Mouse (Mus musculus) ovary, postnatal 14 days (tissue): Measurements from ENCODE around the gene Zfp217.
"Not testable (repeated sequence)": the region's sequence is repeated elsewhere in the genome, so short reads cannot be mapped to it uniquely, and the experiment has no call there.

ENCODE experiments used
- DNase-seq: peaks from one replicate; pipeline ENCODE4 v3.0.0; 2022; ENCODE audit warnings: low spot score

Zfp217 gene

DNA sequence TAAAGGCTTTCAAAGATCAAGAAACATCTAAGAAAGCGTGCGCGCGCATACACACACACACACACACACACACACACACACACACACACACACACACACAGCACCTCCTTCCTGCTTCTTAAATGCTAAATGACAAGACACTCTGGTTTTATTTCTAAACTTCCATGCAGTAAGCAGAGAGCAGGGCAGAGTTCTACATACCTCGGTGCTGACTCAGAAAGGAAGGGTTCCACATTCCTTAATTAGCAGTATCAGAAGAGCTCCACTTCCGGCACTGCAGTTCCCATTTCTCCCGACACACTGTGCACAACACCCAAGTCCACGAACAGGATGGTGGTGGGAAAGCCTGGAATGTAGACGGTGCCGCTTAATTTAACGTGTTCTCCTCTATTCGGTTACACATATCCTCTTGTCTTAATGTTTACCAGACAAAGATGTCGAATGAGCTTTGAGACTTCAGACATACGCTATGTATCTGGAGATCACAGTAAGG is at the start of gene Zfp217:
Gene Zfp217 (minus strand): TSS at position 443 of the 493 bp plus-strand sequence.
- DNase-seq, result no peak

DNA sequence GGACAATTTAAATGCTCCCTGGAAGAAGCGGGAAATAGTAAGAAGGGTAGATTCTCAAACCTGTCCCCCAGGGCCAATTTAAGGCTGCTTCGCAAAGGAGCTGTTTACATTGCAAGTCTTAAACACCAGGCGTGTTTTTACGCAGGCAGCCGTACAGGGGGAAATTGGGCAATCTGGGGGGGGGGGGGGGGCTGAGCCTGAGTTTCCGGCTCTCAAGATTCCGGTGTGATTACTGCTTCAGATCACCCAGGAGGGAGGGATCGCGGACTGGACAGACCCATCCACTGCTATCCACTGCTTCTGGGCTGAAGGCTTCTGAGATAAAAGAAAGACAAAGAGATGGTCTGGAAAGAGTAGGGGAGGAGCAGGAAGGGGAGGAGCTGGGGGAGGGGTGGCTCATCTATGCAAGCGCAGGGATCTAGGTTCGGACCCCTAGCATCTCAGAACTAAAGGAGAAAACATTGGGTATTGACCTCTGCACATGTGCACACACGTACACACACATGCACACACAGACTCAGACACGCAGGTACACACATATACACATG is 47.7 kb upstream of the Zfp217 start:
- DNase-seq, result no peak

DNA sequence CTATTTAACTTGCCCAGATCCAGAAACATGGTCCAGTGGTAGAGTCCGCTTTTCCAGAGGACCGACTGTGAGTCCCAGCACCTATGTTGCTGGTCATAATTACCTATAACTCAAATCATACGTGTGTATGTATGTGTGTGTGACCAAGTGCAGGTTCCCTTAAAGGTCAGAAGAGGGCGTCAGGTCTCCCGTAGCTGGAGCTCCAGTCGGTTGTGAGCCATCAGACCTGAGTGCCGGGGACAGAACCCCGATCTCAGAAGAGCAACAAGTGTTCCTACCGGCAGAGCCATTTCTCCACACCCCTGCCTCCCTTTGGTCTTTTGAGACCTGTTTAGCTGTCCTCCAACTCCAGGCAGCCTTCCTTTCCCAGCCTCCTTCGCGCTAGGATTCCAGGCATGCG is 46.9 kb upstream of the Zfp217 start:
- DNase-seq, result no peak

DNA sequence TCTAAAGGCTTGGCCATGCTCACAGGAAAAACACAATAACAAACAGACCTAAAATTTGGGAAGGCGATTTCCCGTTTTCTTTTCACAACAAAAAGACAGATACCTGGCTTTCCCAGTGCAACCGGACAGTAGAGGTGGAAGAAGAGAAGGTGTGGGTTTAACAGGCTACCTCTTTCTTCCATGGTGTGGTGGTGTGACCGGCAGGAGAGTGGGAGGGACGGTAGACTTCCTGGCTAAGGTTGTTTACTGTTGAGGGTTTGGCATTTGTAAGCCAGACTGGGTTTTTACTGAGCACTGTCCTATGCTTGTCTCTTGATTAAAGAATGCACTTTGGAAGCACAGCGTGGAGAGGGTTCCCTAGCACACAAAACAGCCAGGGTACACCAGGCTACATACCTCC is 45.9 kb upstream of the Zfp217 start:
- no peak for DNase-seq

DNA sequence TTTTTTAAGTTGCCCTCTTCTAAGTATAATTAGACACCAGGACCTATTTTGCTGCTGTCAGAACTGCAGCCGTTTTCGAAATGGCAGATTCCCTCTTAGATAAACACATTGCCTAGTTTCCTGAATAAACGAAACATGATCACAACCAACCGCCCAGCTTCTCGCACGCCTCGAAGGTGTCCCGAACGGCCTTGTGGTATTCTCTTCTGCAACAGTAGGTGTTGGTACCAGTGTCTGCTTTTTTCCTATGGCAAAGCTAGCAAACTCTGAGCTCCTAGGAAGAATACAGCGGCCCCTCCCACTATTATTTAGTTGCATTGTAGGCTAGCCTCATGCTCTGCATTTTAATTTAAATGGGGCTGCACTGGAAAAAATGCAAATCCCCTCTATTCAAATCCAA is 45.3 kb upstream of the Zfp217 start:
- DNase-seq, result no peak

DNA sequence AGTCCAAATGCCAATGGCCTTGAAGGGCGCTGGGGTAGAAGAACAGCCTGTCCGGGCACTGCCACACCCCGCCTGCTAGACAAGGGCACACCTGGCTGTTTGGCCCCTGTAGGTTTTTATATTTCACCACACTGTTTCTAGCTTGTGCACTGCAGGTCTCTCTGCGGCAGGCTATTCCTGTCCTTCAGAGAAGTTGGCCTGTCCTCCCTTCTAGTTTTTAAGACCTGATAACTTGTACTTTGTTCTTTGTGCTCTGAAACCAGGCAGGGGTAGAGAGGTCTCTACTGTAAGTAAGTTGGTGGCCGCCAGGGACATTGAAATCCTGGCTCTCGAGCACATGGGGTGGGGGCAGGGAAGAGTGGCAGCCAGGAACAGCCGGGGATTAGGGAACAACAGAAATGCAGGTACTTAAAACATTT is 44.8 kb upstream of the Zfp217 start:
- DNase-seq, result no peak

DNA sequence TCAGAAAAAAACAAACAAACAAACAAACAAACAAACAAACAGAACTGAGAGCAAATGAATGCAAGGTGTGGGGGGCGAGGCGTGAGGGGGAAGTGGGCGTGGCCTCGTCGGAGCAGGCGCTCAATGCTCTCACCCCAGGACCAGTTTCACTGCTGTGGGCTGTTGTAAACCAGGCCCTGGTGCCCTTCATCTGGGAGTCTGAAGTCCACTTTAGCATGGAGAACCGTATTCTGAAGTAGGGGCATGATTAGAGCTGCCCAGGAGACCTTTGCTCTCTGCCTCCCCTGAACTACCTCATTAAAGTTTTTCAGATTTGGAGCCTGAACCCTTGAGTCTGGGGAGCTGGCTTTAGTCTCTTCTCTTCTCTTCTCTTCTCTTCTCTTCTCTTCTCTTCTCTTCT is 40.8 kb upstream of the Zfp217 start:
- no peak for DNase-seq

DNA sequence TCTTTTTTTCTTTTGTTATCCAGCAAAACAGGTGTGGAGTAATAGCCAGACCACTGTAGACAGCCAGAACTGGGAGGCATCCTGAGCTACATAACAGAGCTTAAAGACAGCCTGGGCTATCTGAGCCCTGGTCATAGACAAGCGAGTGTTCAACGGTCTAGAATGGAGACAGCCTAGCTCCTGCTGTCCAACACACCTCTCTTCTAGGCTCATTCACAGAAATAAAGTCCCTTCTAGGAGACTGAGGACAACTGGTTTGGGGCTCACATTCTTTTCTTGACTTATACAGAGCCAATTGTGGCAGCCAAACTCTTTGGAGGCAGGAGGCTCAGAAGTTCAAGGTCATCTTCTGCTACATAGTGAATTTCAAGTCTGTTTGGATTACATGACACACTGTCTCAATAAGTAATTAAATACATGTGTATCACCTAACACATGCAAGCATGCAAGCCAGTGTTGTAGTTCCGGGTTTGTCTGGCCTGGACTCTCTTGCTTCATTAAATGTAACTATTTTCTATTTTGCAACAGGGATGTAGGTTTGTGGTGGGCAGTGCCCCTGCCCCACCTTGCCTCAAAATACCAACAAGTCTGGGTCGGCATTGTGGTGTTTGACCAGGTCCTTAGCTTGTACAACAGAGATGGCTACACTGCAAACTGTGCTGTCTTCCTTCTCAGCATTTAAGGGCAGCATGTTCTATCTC is 37.4 kb upstream of the Zfp217 start:
- no peak for DNase-seq

DNA sequence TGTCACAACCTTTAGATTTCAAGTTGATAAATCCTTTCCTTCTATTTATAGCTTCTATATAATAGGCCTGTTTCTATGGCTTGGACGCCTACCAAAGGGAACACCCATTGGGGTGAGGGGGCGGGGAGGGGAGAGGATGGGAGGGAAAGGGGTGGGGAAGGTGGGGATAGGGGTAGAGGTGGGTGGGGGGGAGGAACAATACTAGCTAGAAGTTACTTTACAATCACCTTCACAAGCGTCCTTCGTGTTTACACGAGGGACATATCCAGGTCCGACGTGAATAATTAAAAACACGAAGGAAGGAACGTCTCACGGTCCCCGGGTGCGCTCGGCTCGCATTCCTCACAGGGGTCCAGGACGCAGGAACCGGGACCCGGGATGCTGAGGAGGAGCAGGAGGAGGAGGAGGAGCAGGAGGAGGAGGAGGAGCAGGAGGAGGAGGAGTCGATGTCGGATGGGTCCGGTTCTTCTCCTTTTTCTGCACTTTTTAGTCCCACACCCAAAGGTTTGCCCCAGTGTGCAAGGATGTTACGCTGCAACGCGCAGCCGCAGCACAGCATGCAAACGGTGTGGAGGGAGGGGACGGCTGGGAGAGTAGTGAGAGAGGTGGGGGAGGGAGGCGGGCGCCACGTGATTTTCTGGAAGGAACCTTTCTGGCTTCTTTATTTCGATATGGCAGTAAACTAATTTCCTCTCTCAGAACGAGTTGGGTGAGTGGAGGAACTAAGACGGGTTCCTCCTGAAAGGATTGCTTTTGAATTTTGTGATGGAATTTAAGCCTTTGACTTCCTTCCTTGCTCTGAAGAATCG is 36.5 kb upstream of the Zfp217 start:
- no peak for DNase-seq

DNA sequence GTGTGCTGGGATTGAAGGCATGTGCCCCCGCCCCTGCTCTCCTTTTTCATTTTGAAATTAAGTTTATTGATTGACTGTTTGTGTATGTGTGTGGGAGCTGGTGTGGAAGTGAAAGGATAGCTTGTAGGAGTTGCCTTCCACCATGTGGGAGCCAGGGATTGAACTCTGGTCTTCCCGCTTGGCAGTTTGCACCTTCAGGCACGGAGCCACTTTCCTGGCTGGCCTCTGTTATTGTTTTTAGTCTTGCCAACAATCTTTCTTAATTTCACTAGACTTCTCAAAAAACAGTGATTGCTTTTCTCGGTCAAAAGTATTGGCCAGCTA is 35.9 kb upstream of the Zfp217 start:
- DNase-seq, result no peak

DNA sequence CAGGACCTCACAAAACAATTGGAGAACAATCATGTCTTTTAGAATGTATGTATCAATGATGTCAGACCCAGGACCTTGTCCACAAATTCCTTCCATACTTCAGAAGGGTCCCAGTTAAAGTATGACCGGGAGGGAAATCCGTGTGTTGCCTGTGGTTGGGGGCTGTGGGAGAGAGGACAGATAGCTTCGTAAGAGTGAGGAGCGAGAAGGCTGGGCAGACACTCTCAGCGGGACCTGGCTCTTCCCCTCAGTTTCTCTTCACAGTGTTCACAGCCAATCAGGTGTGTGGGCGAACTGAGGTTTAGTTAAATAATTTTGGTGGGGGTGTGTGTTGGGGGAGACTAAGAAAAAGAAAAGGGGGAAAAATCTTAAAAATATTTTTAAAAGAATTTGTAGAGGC is 34.0 kb upstream of the Zfp217 start:
- DNase-seq, result no peak

DNA sequence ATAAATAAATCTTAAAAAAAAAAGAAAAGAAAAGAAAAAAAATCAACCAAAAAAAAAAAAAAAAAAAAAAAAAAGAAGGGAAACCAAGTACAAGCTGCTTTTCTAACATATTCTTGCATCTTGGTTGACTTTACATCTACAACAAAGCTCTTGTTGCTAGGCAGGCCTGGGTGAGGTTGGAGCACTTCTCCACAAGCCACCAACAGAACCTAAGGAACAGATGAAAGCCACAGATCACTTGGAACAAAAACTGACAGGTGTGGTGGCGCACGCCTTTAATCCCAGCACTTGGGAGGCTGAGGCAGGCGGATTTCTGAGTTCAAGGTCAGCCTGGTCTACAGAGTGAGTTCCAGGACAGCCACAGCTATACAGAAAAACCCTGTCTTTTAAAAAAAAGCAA is 32.9 kb upstream of the Zfp217 start:
- not testable (repeated sequence) for DNase-seq

DNA sequence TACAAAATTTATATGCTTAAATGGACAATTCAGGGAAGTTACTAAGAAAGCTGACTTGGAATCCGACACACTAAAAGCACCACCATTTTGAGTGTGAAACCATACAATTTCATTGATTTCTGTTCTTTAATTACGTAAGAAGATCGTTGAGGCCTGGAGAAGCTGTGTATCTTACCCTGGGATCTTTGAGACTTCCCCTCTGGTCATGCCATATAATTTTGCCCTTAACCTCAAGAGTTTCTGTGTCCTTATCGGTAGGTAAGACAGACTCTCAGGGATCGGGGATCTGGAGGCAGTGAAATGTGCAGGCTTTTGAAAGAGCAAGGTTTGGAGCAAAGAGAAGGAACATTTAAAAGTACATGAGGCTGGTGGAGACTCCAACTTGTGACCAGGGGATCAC is 31.4 kb upstream of the Zfp217 start:
- no peak for DNase-seq

DNA sequence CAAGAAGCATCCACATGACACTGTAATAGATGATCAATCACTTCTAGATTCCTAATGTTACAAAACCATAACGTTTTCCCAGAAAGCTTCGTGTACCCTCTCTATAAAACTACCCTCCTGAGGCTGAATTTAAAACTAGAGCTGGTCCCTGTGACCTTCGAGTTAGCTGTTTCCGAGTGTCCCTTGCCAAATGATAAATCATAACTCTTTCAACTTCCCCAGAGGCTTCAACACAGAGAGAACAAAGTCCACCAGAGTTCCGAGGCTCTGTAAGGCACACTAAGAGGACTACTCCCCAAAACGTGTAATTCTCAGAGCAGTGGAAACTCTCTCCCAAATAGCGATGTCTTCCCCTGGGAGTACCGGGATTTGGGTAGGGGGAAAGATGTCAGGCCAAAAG is 29.4 kb upstream of the Zfp217 start:
- DNase-seq, result no peak

DNA sequence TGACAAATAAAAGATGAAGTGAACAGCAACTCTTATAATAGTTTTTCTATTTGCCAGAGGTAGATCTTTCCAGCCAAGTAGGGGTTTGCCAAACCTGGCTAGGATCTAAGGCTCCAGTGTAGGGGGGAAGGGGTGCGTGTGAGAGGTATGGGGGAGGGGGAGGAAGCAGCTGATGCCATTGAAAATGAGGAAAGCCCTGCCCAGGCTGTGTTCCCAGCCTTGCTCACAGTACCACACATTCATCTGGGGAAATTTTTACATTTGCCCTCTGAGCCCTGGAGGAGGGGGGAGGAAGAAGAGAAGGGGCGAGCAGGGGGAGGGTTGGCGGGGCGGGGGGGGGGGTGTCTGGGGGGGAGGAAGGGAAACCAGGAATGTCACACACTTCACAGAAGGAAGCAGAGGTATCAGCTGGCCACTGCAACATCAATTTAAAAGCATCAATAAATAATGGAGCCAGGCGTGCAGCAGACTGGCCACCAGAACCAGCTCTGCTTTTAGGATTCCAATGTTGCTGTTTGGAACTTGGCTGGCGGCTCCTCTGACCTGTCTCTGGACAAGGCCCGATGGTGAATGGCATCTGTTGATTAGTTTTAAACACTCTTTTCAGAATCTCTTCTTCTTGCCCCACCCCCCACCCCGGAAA is 28.5 kb upstream of the Zfp217 start:
- DNase-seq, result no peak

DNA sequence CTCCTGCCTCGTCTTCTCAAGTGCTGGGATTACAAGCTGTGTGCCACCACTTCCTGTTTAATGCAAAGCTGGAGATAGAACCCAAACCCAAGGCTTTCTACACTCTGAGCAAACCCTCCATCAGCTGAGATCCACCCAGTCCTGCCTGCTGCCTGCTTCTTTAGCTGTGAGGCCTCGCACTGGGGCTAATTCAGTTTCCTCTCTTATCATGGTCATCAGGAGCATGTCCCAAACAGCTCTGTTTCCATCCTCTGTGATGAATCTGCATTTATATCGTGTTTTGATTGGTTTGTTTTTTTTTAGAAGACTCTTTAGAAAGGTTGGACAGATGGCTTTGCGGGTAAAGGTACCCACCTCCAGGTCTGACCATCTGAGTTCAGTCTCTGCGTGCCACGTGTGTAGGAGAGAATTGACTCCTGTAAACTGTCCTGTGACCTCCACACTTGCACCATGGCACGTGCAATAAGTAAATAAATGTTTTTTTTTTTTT is 27.8 kb upstream of the Zfp217 start:
- DNase-seq, result no peak

DNA sequence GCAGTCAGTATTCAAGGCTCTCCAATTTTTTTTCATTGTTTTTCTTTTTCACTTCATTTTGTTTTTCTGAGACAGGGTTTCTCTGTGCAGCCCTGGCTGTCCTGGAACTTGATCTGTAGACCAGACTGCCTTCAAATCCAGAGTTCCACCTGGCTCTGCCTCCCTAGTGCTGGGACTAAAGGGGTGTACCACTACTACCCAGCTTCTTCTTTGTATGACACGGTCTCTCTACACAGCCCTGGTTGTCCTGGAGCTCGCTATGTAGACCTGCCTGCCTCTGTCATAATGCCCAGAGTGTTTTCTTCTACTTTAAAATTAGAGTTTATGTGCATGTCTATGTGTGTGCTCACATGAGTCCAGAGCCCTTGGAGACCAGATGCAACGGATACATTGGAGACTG is 27.3 kb upstream of the Zfp217 start:
- DNase-seq, result no peak

DNA sequence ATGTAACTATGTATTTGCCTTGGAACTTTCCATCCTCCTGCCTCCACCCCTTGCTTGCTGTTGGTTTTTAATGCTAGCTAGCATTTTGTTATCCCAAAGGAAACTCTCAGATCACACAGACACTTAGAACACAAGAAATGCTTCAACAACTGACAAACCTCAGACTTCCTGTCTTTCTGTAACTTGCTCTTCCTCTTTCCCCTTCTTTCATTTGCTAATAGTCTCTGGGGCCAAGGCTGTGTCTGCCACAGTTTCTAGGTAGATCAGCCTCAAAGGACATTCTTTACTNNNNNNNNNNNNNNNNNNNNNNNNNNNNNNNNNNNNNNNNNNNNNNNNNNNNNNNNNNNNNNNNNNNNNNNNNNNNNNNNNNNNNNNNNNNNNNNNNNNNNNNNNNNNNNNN is 21.2 kb upstream of the Zfp217 start:
- no peak for DNase-seq

DNA sequence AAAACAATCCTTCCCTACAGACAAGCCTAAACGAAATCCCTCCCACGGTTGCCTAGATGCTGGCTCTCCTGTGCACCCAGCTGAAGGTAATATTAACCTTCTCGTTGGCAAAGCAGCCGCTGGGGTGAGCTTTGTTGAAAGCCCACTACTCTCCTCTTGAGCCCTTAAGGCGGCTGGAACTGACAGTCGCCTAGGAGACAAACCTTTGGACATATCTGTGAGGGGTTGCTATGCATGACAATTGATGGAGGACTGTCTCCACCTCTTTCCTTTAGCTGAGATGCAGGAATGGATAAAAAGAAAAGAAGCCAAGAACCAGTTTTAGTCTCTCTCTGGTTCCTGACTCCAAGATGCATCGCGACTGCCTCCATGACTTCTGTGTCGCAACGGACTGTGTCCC is 17.7 kb upstream of the Zfp217 start:
- DNase-seq, result no peak

DNA sequence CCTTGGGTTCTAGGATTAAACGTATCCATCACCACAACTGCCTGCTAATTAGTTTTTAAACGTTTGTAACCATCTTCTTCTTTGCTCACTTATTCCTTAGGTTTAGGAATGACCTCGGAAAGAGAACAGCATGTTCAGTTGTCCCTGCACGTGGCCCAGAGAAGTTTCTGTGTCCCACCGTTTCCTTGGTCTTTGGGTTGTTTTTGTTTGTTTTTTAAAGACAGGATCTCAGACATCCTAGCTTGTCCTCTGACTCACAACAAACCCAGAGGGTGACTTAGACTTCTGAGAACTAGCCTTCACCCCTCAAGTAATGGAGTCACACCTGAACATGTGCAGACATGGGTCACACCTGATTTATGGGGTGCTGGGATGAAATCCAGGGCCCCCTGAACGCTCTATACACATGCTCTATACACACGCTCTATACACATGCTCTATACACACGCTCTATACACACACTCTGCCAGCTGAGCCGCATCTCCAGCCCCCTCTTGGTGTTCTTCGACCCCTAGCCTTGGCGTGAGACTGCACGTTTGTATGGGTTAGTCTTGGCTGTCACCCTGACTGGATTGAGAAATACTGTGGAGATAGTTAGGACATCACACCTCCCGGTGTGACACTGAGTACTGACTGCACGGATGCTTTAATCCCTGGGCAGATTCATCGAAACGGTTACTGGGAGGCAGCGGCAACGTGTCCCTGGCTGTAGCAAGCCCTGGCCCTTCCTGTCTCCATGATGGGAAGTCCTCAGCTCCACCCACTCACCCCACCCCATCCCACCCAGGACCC is 16.0 kb upstream of the Zfp217 start:
- DNase-seq, result no peak

DNA sequence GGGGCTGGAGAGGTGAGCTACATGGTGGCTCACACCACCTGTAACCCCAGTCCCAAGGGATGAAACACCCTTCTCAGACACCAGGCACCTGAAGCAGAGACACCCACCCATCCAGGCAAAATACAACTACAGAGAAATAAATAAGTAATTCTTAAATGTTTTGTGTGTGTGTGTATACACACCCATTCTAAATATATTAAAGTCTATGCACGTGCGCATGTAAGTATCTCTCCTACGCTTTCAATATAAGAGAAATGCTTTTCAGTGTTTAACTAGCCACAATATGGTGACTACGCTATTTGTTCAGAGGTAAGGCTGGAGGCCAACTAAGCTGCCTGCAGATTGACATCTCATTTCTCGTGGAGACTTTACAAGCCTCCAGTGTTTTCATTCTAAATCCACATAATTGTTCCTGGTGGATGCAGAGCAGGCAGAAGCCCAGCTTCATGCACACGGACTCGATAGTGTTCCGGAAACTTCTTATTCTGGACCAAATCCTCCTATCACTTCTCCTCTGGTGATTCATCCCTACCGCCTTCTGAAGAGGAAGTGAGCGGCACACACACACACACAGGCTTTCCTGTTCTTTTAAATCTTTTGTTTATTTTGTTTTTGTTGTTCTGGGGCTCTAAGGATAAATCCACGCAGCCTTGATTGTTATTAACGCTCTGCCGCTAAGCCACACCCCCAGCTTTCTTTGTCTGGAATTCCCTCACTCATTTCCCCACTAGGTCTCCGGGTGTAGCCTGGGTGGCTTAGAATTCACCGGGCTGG is 12.1 kb upstream of the Zfp217 start:
- DNase-seq, result no peak
